39 mouse cellular contexts compared by ENCODE assay signal in genomic region chr5:104370580-104370979, GRCm38 (mm10). TPM values are rescaled to one million over a fixed set of nuclear protein-coding genes. Genes with fewer than 3 reads are reported as not detected.
DNase-seq lines count a peak whose midpoint lies in the region; ATAC-seq and TF ChIP-seq lines count a peak whose summit lies in the region.
"Had no signal": no experiment of that assay in that cellular context is flagged by ENCODE, and none has a peak within 500 bp of the region (broad histone marks: within the 10 kb centered on the region; RNA-seq: fewer than 3 reads in every experiment).

No protein-coding gene starts in this region.

- H3K9ac ChIP-seq in forebrain, embryonic 14.5 days (ENCODE audit: low read length), result no peak overlapping the region
- H3K9ac ChIP-seq in forebrain, embryonic 13.5 days, result no peak overlapping the region
- no peak overlapping the region for H3K9ac ChIP-seq in limb, embryonic 12.5 days (replicated peaks)
- H3K9ac ChIP-seq in midbrain, postnatal 0 days (replicated peaks; ENCODE audit: low read length, poor library complexity, severe bottlenecking), result no peak overlapping the region
- H3K9ac ChIP-seq: hindbrain, embryonic 12.5 days; limb, embryonic 15.5 days; liver, embryonic 13.5 days; midbrain, embryonic 13.5 days had no signal

- ATAC-seq in forebrain, embryonic 14.5 days, result no peak
- no peak for ATAC-seq in forebrain, embryonic 13.5 days
- no peak for ATAC-seq in limb, embryonic 12.5 days (ENCODE audit: insufficient number of reproducible peaks, insufficient read depth, low FRiP score, low TSS enrichment, low read depth)
- ATAC-seq in midbrain, postnatal 0 days (ENCODE audit: low FRiP score), result no peak
- ATAC-seq: lung, postnatal 0 days; midbrain, embryonic 13.5 days; Patski had no signal

- H3K27me3 ChIP-seq in forebrain, embryonic 14.5 days (replicated peaks; ENCODE audit: control insufficient read depth, insufficient read depth, low read length), result no peaks in the 10 kb centered on the region
- H3K27me3 ChIP-seq in forebrain, embryonic 13.5 days, result no peaks in the 10 kb centered on the region
- H3K27me3 ChIP-seq in kidney, adult 2 months (replicated peaks; ENCODE audit: control insufficient read depth, insufficient read depth, low read length), result no peaks in the 10 kb centered on the region
- H3K27me3 ChIP-seq in limb, embryonic 12.5 days, result no peaks in the 10 kb centered on the region
- no peaks in the 10 kb centered on the region for H3K27me3 ChIP-seq in midbrain, postnatal 0 days (ENCODE audit: insufficient read depth, low read length)
- H3K27me3 ChIP-seq: hindbrain, embryonic 12.5 days; limb, embryonic 15.5 days; liver, embryonic 13.5 days; midbrain, embryonic 13.5 days; Patski had no signal

- no peak overlapping the region for H3K4me3 ChIP-seq in forebrain, embryonic 14.5 days (ENCODE audit: low read depth, low read length)
- no peak overlapping the region for H3K4me3 ChIP-seq in forebrain, embryonic 13.5 days
- H3K4me3 ChIP-seq in kidney, adult 2 months (ENCODE audit: insufficient read depth, low read depth, low read length), result no peak overlapping the region
- H3K4me3 ChIP-seq in limb, embryonic 12.5 days (replicated peaks), result no peak overlapping the region
- H3K4me3 ChIP-seq in midbrain, postnatal 0 days (ENCODE audit: low read depth, low read length), result no peak overlapping the region
- H3K4me3 ChIP-seq: forebrain, embryonic 10.5 days; gastrocnemius, adult 2 months; hindbrain, embryonic 12.5 days; left cerebral cortex, adult 2 months; limb, embryonic 15.5 days; liver, embryonic 13.5 days; midbrain, embryonic 13.5 days had no signal

- H3K27ac ChIP-seq in forebrain, embryonic 14.5 days (ENCODE audit: low read depth, low read length), result no peak overlapping the region
- no peak overlapping the region for H3K27ac ChIP-seq in forebrain, embryonic 13.5 days
- H3K27ac ChIP-seq in kidney, adult 2 months (ENCODE audit: insufficient read depth, low read depth, low read length), result no peak overlapping the region
- H3K27ac ChIP-seq in limb, embryonic 12.5 days, result 0 out of 2 replicates have a peak overlapping the region, but pooled peaks have one; percentile 41
- H3K27ac ChIP-seq in midbrain, postnatal 0 days (ENCODE audit: low read depth, low read length), result no peak overlapping the region
- H3K27ac ChIP-seq: forebrain, embryonic 10.5 days; gastrocnemius, adult 2 months; hindbrain, embryonic 12.5 days; left cerebral cortex, adult 2 months; limb, embryonic 15.5 days; liver, embryonic 13.5 days; macrophage; midbrain, embryonic 13.5 days; stomach, postnatal 0 days had no signal

- H3K9me3 ChIP-seq in forebrain, embryonic 14.5 days (replicated peaks; ENCODE audit: control insufficient read depth, low read length), result no peaks in the 10 kb centered on the region
- H3K9me3 ChIP-seq in forebrain, embryonic 13.5 days (replicated peaks), result no peaks in the 10 kb centered on the region
- no peaks in the 10 kb centered on the region for H3K9me3 ChIP-seq in limb, embryonic 12.5 days
- no peaks in the 10 kb centered on the region for H3K9me3 ChIP-seq in midbrain, postnatal 0 days (ENCODE audit: low read length)
- H3K9me3 ChIP-seq: forebrain, embryonic 10.5 days; hindbrain, embryonic 12.5 days; limb, embryonic 15.5 days; liver, embryonic 13.5 days; midbrain, embryonic 13.5 days had no signal

- no peak overlapping the region for H3K4me2 ChIP-seq in forebrain, embryonic 14.5 days (ENCODE audit: low read length)
- H3K4me2 ChIP-seq in forebrain, embryonic 13.5 days, result no peak overlapping the region
- H3K4me2 ChIP-seq in limb, embryonic 12.5 days, result no peak overlapping the region
- no peak overlapping the region for H3K4me2 ChIP-seq in midbrain, postnatal 0 days (ENCODE audit: low read depth, low read length, poor library complexity, severe bottlenecking)
- H3K4me2 ChIP-seq: heart, embryonic 11.5 days; hindbrain, embryonic 12.5 days; limb, embryonic 15.5 days; liver, embryonic 13.5 days; midbrain, embryonic 13.5 days had no signal

- DNase-seq in forebrain, embryonic 14.5 days (ENCODE audit: low spot score), result peak; percentile 31
- DNase-seq in kidney, postnatal 14 days, result peak; percentile 17
- DNase-seq in kidney, adult 2 months, result no peak
- peak; percentile 29 to 30 for DNase-seq in right cerebral cortex, postnatal 10 days (ENCODE audit: low spot score in 2 of 2)
- no peak for DNase-seq in right cerebral cortex, postnatal 14 days
- DNase-seq in midbrain, postnatal 0 days (ENCODE audit: low spot score), result no peak
- DNase-seq: adrenal gland, postnatal 10 days; cerebellum, adult 18-20 months; gastrocnemius, adult 2 months; gastrocnemius, postnatal 36 days; heart, adult 18-20 months; heart, postnatal 36 days; kidney, adult 11 months; liver, embryonic 13.5 days; lung, adult 18-20 months; thymus, adult 18-20 months; thymus, postnatal 25 days had no signal

- no peaks in the 10 kb centered on the region for H3K36me3 ChIP-seq in forebrain, embryonic 14.5 days (ENCODE audit: control insufficient read depth, insufficient read depth, low read length)
- H3K36me3 ChIP-seq in forebrain, embryonic 13.5 days (ENCODE audit: poor library complexity, severe bottlenecking), result no peaks in the 10 kb centered on the region
- H3K36me3 ChIP-seq in kidney, adult 2 months (ENCODE audit: control insufficient read depth, insufficient read depth, low read length), result no peaks in the 10 kb centered on the region
- no peaks in the 10 kb centered on the region for H3K36me3 ChIP-seq in limb, embryonic 12.5 days
- H3K36me3 ChIP-seq in midbrain, postnatal 0 days (ENCODE audit: insufficient read depth, low read length), result no peaks in the 10 kb centered on the region
- H3K36me3 ChIP-seq: forebrain, embryonic 10.5 days; hindbrain, embryonic 12.5 days; limb, embryonic 15.5 days; liver, embryonic 13.5 days; midbrain, embryonic 13.5 days had no signal

- no peak for TF ChIP-seq POLR2A in kidney, adult 2 months (IDR thresholded peaks at IDR 0.05; ENCODE audit: low read depth, low read length)

- H3K4me1 ChIP-seq in forebrain, embryonic 14.5 days (ENCODE audit: control insufficient read depth, insufficient read depth, low read length), result peaks cover 4% of the 10 kb centered on the region; the same call in 1 of the 2 replicates
- H3K4me1 ChIP-seq in forebrain, embryonic 13.5 days, result peaks cover 9% of the 10 kb centered on the region
- peaks cover 5% of the 10 kb centered on the region; the same call in 1 of the 2 replicates for H3K4me1 ChIP-seq in kidney, adult 2 months (ENCODE audit: control insufficient read depth, insufficient read depth, low read length)
- H3K4me1 ChIP-seq in limb, embryonic 12.5 days (replicated peaks), result peaks cover 25% of the 10 kb centered on the region; the same call in 1 of the 2 replicates
- no peaks in the 10 kb centered on the region for H3K4me1 ChIP-seq in midbrain, postnatal 0 days (ENCODE audit: insufficient read depth, low read length)
- H3K4me1 ChIP-seq: liver, embryonic 13.5 days; midbrain, embryonic 13.5 days had no signal

- TF ChIP-seq CTCF in kidney, adult 2 months (conservative IDR thresholded peaks at IDR 0.05; ENCODE audit: insufficient read depth, insufficient read length, low read depth, low read length), result no peak
- TF ChIP-seq CTCF in midbrain, postnatal 0 days (IDR thresholded peaks at IDR 0.05), result no peak

- WGBS in forebrain, embryonic 14.5 days, result 73% methylated on average over 5 of the region's 5 CpGs
- WGBS in forebrain, embryonic 13.5 days, result 80% methylated on average over 5 of the region's 5 CpGs
- 82% methylated on average over 5 of the region's 5 CpGs for WGBS in kidney, adult 2 months
- WGBS in limb, embryonic 12.5 days, result 49% methylated on average over 5 of the region's 5 CpGs
- 93% methylated on average over 5 of the region's 5 CpGs for WGBS in midbrain, postnatal 0 days

RNA-seq across cellular contexts. Expression of gene Mepe, which starts 45.5 kb away (rescaled TPM):
- not detected in 2 replicates for polyA plus RNA-seq in forebrain, embryonic 14.5 days (2014; fragmentation: Nextera tagmentation; extraction: Ambion mirVana)
- polyA plus RNA-seq in forebrain, embryonic 13.5 days (2015; fragmentation: Nextera tagmentation; extraction: Ambion mirVana), result not detected in 2 replicates
- polyA plus RNA-seq in kidney, adult 2 months (2012; rRNA removed), result not detected in 2 replicates
- not detected in 2 replicates for polyA plus RNA-seq in limb, embryonic 12.5 days (2016; fragmentation: Nextera tagmentation; extraction: Ambion mirVana)
- not detected in 2 replicates for total RNA-seq in midbrain, postnatal 0 days (2014; rRNA removed)
- polyA plus RNA-seq in midbrain, postnatal 0 days (2015; fragmentation: Nextera tagmentation; extraction: Ambion mirVana), result not detected in 2 replicates
- total RNA-seq: gastrocnemius, adult 2 months; gastrocnemius, postnatal 36 days; heart, adult 18-20 months; heart, postnatal 36 days; layer of hippocampus, adult 18-20 months; layer of hippocampus, postnatal 14 days; left cerebral cortex, adult 2 months; left cerebral cortex, postnatal 25 days; megakaryocyte-erythroid progenitor cell, adult 5-6 weeks; MEL; monocyte, adult 5-6 weeks had no signal
- polyA plus RNA-seq: embryonic facial prominence, embryonic 11.5 days; forebrain, embryonic 10.5 days; heart, embryonic 11.5 days; heart, embryonic 16.5 days; hindbrain, embryonic 12.5 days; liver, embryonic 13.5 days; lung, postnatal 0 days; macrophage; midbrain, embryonic 13.5 days; neural tube, embryonic 14.5 days; Patski; spleen, adult 2 months; stomach, postnatal 0 days had no signal

Comparison
In these comparisons a context has a peak if more than half of its experiments do, and no peak if none do; other contexts are left out.
1. DNase-seq: peak in forebrain, embryonic 14.5 days (single experiment), kidney, postnatal 14 days (single experiment) and right cerebral cortex, postnatal 10 days (2 of 2); none in kidney, adult 2 months (single experiment), right cerebral cortex, postnatal 14 days (single experiment) and midbrain, postnatal 0 days (single experiment).